Mouse (Mus musculus) megakaryocyte-erythroid progenitor cell, adult 5-6 weeks (primary cell): ENCODE measurements around the gene Tspan1. TPM values are rescaled to one million over a fixed set of nuclear protein-coding genes. Genes with fewer than 3 reads are reported as not detected.

Source experiments
- ATAC-seq: replicated peaks from 2 replicates; pipeline ENCODE4 v1.8.0; 2016; ENCODE audit warnings: mild to moderate bottlenecking, inconsistent platforms; ENCODE audit not compliant: severe bottlenecking, poor library complexity, low FRiP score, low TSS enrichment
- total RNA-seq, 2 experiments: library from RNA; stranded (forward) in 1 of 2; stranded (reverse) in 1 of 2; fragments of 200-1000, 215-1000 nt in 1 of 2; fragments of >200 nt in 1 of 2; fragmentation: Nextera tagmentation in 1 of 2; gene quantifications; 2 replicates each; pipeline ENCODE4 v1.2.3; 2014 to 2017

Gene Tspan1
- total RNA-seq (2014; fragmentation: Nextera tagmentation) (not detected in 2 replicates), total RNA-seq (2017) (not detected in 2 replicates)

DNA sequence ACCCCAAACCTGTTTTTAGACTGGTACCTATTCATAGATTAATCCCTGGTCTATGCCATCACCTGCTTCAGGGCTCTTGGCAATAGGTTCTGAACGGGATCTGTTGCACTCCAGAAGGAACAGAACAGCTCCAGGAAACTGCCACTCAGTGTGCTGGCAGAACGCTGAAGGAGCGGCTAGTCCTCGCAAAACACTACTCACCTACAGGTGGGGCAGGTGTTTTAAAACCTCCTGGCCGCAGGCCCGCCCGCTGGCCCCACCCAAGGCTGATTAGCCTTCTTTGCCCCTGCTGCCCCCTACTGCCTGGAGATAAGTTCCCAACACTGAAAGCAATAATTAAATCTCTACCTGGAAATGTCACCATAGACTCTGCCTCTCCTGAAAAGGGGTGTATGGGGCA is at the start of gene Tspan1:
Tspan1 (minus strand) TSS at position 198 of the 400 bp plus-strand sequence.
- ATAC-seq: 0 out of 2 replicates have a peak, but pooled peaks have one; percentile 30

DNA sequence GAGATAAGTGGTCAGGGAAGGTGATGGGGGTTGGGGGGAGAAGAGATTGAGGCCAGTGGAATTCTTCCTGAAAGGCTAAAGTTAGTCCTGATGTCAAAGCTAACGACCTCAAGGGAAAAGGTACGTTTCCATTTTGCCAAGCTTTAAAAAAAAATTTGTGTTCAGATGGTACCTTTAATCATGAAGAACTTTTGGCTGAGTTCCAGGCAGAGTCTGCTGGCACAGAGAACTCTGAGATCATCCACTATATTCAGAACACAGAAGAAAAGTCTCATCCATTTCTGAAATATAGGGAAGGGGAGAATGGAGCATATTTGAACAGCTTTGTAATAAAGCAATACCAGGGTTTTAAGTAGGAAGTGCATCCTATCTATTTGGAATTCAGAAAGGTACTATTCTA is 49.6 kb upstream of the Tspan1 start:
- ATAC-seq: no peak

DNA sequence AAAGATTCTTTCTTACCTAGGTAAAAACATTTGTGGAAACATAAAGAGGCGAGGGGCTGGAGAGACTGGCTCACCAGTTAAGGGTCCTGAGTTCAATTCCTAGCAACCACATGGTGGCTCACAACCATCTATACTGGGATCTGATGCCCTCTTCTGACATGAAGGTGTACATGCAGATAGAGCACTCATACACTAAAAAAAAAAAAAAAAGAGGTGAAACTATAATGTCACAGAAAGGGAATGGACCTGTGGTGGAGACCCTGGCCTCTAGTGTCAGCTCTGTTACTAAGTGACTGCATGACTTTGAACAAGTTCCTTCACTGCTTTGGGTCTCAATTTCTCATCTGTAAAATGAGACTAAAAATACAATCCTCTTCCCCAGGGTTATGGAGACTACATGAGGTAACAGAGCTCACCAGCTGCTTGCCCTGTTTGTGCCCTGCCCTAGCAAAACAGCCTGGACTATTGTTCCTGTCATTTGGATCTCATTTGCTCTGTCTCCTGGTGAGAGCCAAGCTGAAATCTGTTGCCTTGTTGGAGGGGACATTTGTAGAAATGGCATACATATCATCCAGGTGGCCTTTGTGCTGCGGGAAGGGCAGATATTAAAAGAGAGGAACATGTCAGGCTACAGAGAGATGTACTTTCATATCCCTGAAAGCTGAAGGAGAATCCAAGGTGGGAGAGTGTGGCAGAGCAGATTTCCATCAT is 48.6 kb upstream of the Tspan1 start:
- no peak for ATAC-seq

DNA sequence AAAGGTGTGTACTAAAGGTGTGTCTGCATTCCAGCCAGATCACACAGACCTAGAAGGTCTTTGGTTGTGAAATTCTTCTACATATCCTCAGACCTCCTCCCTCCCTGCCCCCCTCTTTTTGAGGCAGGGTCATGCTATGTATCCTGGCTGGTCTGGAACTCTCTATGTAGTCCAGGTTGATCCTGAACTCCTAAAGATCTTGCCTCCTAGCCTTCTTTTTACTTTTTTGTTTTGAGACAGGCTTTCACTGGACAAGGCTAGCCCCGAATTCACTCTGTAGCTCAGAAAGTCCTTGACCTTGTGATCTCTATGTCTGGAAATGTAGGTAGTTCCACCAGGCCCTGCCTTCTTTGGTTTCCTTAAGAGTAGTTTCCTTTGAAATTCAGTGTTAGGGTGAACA is 41.5 kb upstream of the Tspan1 start:
- no peak for ATAC-seq

DNA sequence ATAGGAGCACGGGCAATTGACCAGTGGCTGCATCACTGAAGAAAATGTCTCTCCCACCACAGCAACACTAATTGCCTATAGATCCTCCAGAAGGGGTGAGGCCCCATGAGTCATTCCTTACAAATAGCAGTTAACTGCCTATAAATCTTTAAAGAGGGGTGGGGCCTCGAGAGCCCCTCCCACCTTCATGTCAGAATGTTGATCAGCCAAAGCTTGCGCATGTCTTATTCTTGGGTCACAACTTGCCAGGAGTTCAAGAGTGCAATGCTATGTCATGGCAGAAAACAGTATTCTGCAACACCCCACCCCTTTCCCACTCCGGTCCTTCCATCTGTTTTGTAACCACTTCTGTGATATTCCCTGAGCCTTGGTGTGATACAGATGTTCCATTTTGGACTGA is 39.1 kb upstream of the Tspan1 start:
- no peak for ATAC-seq

DNA sequence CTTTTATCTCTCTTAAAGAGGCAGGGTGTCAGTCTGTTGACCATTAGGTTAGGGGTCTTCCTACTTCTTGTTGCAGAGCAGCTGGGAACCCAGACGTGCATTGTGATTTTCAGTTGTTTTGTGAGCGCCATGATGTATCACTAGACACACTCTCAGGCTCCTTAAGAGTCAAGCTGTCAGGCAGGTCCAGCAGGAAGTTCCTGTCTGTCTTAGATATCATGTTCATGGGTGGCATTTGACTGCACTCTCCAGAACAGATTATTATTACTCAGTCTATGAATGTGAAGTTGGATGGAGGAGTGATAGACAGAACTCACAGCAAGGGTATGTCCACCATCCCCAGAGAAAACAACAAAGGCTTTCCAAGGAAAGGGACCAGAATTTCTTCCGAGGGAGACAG is 37.0 kb upstream of the Tspan1 start:
- no peak for ATAC-seq

DNA sequence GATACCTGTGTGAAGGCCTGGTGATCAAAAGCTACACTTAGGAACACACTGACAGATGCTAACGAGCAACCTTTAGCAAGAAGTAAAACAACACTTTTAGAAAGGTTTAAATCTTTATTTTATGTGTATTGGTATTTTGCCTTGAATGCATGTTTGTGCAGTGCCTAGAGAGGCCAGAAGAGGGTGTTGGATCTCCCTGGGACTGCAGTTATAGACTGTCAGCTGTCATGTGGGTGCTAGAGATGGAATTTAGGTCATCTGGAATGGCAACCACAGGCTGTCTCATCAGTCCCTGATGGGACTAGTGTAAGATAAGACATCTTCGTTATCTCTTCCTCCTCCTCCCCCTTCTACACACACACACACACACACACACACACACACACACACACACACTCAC is 31.0 kb upstream of the Tspan1 start:
- ATAC-seq: no peak

DNA sequence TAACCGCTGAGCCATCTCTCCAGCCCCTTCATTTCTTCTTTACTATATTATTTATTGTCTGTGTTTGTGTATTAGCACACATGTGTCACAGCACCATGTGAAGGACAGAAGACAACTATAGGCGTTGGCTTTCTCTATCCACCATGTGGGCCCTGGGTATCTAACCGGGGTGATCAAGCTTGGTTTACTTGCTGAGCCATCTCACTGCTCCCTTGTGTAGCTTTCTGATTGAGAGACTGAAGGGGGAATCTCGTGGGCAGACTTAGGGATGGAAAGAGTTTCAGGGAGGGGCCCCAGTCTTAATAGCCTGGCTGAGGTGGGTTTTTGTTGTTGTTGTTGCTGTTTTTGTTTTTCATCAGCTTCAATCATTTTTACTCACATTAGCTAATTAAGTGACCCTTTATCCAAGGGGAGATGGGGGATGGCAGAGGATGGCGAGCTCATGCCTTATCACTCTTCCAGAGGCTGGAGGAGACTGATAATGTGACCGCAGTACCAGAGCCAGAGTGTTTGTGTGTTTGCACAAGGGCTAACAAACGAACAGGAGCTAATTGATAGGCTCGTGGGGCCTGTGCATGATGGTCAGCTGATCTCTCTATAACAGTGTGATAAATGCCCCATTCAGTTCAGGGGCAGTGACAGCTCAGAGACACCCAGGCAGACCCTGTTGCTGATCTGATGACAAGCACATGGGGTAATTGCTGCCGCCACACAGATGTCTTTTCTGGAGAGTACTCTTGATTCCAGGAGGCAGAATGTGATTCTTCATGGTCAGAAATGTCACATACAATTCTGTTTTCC is 26.4 kb upstream of the Tspan1 start:
- peak; percentile 99 for ATAC-seq

DNA sequence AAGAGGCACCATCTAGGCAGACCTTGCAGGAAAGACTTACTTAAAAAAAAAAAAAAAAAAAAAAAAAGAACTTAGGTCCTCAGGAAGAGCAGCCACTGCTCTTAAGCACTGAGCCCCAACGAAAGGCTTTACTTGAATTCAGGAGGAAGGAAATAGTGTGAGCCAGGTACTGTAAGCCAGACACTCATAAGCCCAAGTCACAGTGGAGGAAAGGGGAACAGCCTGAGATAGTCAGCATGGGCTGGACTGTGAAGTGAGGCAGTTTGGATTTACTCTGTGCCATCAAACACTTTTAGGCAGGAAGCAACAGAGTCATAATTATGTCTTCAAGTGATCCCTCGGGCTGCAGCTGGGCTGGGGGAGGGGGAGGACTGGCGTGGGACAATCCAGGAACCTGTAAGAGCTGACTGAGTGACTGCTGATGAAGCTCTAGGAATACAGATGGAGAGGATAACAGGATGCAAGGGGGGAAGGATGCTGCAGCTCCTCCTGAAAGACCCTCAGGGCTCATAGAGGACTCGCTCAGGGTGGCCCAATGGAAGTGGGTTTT is 25.0 kb upstream of the Tspan1 start:
- no peak for ATAC-seq

DNA sequence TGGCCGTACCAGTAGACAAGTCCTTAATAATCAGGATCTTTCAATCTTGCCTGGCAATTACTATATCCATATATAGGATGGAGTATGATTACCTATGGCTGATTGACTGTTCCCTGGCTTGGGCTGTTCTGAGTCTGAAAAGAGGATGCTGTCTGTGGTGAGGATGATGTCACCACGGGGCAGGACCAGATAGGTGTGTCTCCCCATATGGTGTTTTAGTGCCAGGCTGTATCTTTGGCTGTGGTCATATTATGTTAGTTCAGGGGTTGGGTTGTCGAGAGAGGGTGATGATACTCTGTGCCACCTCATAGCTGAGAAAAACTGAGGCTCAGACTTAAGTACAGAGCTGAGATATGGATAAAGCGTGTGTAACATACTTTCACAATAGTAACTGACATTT is 17.7 kb upstream of the Tspan1 start:
- no peak; the same call in 1 of the 2 replicates for ATAC-seq

DNA sequence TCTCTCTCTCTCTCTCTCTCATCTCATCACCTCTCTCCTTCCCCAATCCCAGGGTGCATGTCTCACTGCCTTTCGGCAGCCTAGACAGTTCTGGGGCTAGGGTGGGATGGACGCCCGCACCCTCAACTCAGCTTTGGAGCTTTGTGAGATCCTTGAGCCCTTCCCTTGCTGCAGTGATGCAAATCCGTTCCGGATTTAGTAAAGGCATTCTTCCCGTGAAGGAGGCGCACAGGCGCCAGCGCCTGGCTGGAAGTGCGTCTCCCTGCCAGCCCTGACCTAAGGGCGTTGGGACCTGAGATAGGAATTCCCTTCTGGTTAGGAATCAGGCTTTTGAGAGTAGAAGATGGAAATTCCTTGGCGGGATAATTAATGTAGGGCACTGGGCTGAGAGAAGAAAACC is 15.3 kb upstream of the Tspan1 start:
- ATAC-seq: no peak

DNA sequence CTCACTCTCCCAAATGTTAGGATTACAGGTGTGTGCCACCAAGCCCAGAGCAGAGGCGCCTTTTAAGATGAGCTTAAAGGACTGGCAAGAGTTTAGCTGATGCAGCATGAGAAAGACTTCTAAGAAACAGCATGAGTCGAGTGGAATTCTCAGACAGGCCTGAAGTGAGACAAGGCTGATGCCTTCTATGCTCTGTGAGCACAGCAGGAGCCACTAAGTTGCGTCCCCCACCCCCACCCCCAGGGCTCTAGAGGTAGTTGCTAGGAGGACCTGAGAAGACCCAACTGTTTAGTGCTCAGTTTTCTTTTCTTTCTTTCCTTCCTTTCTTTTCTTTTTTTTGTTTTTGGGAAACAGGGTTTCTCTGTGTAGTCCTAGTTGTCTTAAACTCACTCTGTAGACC is 14.7 kb upstream of the Tspan1 start:
- no peak for ATAC-seq

DNA sequence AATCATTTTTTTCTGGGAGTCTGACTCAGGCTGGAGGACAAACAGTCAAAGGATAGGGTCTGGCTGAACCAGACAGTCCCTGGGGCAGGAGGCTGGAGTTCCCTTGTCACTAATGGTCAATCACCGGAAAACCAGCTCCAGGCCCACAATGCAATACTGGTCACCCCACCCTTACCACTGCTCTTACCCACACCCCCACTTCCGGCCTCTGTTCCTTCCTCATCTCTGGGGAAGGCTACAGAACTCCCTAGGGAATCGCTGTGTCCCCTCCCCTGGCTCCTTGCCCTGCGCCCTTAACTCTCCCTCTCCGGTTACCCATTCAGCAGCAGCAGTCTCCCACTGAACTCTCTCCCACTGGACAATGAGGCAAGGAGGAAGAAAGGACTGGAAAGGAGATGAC is 9.7 kb upstream of the Tspan1 start:
- ATAC-seq: no peak

DNA sequence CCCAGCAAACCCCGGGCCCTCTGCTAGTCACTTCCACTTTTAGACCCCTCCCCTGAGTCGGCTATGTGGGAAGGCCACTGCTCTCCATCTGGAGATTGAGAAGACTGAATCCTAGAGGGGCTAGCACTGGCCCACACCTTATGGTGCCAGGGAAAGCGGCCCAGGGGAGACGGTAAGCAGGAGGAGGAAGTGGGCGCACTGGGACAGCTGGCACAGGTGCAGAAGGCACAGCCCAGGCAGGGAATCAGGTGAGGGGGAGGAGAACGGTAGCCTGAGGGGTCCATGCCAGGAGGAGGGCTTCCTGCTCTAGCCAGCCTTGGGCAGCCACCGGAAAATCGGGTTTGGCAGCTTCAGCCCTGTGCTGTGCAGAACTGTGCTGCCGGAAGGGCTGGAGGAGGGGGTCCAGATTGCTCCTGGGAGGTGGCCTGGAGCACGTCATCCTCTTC is 9.2 kb upstream of the Tspan1 start:
- 0 out of 2 replicates have a peak, but pooled peaks have one; percentile 16 for ATAC-seq

DNA sequence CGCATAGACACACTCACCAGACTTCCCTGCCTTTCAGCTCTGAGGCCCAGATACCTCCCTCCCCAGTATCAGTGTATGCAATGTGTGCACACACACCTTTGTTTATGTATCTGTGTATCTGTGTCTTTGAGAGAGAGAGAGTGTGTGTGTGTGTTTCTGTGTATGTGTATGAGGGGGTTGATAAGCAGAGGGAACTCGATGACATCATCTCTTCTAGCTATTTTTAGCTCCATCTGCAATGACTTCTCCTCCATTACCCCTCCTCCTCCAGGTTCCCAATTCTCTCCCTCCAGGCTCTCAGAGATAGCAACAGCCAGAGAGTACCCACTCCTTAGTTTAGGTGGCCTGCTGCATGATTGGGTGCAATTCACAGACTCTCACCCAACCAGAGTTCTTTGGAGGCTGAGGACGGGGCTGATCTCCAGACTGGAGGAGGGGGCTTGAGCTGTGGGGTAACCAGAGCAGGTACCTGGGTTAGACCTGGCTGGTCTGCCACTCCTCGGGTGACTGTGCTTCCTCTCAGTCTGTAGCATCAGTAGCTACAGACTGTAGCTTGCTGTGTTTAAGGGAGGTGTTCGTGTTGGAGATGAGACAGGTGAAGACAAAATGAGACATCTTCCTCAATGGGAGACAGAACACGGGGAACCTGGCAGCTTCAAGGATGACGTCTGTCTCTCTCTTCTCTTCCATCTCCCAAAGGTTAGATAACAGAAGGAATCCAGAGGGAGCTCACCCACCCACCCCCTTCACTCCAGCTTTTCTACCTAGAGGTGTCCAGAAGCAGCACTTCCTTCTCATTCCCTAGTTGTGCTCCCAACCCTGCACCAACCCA is 8.5 kb upstream of the Tspan1 start:
- peak; percentile 87 for ATAC-seq

DNA sequence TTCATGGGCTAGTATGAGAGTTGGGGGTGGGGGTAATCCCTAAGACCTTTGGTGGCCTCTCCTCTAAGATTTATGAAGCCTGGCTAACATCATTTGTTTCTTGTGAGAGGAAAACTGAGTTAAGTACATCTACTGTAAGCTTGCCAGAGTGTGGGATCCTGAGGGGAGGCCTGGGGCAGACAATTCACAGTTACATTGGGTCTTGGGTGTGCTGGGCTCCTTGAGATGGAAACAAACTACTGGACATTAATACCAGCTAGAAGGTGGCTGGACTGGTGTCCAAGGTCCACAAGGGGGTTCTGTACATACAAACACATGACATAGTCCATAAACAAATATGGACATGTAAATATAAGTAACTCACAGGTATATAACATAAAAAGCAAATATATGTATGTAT is 7.7 kb upstream of the Tspan1 start:
- no peak for ATAC-seq

DNA sequence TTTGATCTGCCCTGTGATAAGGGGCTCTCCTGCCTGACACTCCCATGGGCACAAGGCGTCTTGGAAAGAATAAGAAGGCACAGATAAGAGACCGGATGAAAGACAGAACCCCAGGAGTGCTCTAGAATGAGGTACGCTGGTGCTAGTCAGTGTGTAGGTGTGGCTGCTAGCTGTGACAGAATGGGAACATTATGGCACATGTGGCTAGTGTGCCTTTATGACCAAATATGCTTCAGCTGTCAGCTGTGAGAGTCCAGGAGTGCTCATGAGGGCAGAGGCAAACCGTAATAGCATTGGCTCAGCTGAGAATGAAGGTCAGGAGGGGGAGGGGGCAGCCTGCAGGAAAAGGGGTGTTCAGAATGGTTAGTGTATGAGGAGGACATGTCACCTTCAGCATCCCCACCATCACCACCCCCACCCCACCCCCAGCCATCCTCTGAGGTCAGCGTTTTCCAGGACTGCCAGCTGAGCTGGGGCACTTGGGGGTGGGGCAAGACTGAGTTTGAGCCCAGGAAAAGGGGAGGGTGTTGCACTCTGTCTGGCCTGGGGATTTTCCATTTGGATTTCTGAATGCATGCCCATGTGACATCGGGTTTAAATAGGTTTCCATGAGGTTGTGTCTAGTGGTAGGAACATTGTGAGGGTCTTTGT is 7.2 kb upstream of the Tspan1 start:
- no peak for ATAC-seq

DNA sequence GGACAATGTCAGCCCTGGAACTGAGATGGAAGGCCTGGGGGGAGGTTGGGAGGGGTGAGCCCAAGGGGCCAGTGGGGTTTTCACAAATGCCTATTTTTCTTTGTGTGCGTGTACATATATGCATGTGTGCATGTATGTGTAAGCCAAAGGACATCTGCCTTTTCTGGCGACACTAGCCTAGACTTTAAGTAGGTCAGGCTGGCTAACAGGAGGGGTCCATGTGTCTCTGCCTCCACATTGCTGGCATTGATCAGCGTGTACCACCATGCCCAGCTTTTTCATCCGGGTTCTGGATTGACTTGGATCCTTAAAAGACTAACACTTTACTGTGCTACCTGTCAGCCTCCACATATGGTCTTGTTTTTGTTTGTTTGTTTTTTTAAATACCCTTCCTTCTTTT is 6.4 kb upstream of the Tspan1 start:
- no peak for ATAC-seq

DNA sequence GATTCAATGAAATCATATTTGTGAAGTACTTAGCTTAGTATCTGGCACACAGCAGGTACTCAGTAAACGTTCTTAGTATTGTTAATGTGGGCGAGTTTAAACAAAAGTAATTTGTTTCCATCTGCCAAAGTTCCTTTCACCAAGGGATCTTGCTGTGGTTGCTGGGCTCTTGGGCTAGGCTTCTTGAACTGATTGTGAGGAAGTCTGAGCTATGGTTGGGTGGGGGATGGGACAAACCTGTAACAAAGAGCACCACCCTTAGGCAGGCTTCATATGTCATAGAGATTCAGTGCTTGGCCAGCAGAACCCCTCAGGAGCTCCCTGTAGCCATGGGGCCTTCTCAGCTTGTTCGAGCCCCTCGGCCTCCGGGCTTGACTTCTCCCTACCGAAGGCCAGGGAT is 5.7 kb upstream of the Tspan1 start, which contains the start of the genes 1700042G07Rik and Gm49337:
1700042G07Rik (plus strand) TSS at position 301 of the 400 bp plus-strand sequence.
Gm49337 (plus strand) TSS at position 313 of the 400 bp plus-strand sequence.
- no peak for ATAC-seq
